Mouse (Mus musculus) brain, embryonic 14.5 days (tissue): Measurements from ENCODE around the gene Jag1. TPM values are rescaled to one million over a fixed set of nuclear protein-coding genes. Genes with fewer than 3 reads are reported as not detected.

Experiments
- DNase-seq: peaks from one replicate; pipeline ENCODE4 v3.0.0-alpha.2; 2011; ENCODE audit warnings: low read depth
- CTCF ChIP-seq: fragments of 200-500 bp; IDR thresholded peaks from 2 replicates; pipeline ENCODE4 v1.5.1; 2012; ENCODE audit warnings: inconsistent platforms, mild to moderate bottlenecking, moderate library complexity, borderline replicate concordance; ENCODE audit not compliant: insufficient read depth, insufficient read length; ENCODE audit errors: extremely low read depth
- POLR2A ChIP-seq: fragments of 200-500 bp; IDR thresholded peaks from 2 replicates; pipeline ENCODE4 v1.6.1; 2012; ENCODE audit warnings: mild to moderate bottlenecking, inconsistent platforms, borderline replicate concordance; ENCODE audit not compliant: poor library complexity, insufficient read depth, insufficient read length, severe bottlenecking; ENCODE audit errors: extremely low read depth
- polyA plus RNA-seq: library from polyadenylated mRNA; depleted of rRNA; stranded (reverse); fragments of >200 nt; gene quantifications from 2 replicates; pipeline ENCODE4 v1.2.3, GENCODE M21; 2012

Jag1 gene
- polyA plus RNA-seq, 1 experiment: 13.0 TPM

DNA sequence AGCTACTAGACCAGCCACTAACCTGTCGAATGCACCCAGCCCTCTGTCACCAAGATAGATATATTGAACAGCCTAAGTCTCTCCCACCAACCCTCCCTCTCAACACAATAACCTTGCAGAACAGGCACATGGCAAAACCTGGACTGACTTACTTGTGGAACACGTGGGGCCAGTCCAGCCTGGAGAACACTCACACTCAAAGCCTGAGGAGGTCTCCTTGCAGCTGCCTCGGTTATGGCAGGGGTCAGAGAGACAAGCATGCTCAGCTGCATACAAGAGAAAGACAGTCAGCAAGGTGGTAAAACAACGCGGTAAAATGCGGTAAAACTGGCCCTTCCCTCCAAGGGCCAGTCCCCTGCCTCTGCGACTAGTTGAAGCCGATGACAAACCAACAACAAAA lies 22.1 kb downstream of the Jag1 start:
- DNase-seq: no peak
- TF ChIP-seq CTCF (no peak), POLR2A (no peak)

DNA sequence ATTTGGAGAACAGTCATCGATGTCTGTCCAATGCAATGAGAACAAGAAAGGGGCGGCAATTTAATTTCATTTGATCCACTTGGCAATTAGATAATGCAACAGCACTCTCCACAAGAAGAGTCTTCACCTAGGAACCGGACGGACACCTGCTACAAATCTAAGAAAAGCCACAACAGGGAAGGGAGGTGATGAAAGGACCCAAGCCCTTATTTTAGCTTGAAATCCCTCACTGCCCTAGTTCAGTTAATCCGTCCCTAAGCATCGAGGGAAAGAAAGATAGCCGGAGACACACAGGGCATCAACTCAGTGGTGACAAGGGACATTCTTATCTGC lies 23.2 kb downstream of the Jag1 start:
- TF ChIP-seq POLR2A: no peak
- TF ChIP-seq CTCF: no peak
- no peak for DNase-seq

DNA sequence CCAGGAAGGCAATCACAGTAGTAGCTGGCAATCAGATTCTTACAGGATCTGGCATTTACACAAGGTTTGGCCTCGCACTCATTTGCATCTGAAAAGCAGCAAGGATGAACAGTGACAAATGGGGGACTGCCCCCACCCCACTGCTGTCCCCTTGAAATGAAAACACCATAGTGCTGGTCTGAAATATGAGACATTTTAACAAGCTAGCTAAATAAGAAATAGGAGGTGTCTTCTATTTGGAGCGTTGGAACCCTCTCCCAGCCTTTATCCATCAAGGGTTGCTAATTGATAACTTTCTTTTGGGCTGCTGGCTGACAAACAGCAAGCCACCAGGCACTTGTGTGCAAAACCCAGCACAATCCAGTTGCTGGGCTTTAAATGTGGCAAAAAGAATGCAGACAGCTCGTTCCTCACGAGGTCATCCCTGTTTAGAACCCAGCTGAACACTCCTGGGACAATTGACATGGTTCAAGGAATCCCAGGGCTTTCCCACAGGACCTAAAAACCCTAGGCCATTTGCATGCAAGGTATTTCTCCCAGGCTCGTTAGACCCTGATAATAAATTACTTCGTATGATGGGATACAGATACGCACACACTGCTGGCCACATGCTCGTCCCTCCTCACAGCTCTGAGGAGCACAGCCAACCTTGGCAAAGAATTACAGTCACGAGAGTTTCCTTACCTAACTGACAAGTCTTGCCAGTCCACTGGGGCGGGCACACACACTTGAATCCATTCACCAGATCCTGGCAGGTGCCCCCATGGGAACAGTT lies 23.7 kb downstream of the Jag1 start:
- peak; percentile 87 for DNase-seq
- TF ChIP-seq CTCF (no peak), POLR2A (no peak)

GRCm38 (mm10) chr2:137091766-137092522 lies 24.5 kb downstream of the Jag1 start:
- no peak for DNase-seq
- TF ChIP-seq POLR2A (no peak), CTCF (no peak)

- no peak for DNase-seq
- TF ChIP-seq POLR2A: no peak
These were observed 28.7 kb downstream of the Jag1 start for GRCm38 (mm10) chr2:137087705-137088104.

DNA sequence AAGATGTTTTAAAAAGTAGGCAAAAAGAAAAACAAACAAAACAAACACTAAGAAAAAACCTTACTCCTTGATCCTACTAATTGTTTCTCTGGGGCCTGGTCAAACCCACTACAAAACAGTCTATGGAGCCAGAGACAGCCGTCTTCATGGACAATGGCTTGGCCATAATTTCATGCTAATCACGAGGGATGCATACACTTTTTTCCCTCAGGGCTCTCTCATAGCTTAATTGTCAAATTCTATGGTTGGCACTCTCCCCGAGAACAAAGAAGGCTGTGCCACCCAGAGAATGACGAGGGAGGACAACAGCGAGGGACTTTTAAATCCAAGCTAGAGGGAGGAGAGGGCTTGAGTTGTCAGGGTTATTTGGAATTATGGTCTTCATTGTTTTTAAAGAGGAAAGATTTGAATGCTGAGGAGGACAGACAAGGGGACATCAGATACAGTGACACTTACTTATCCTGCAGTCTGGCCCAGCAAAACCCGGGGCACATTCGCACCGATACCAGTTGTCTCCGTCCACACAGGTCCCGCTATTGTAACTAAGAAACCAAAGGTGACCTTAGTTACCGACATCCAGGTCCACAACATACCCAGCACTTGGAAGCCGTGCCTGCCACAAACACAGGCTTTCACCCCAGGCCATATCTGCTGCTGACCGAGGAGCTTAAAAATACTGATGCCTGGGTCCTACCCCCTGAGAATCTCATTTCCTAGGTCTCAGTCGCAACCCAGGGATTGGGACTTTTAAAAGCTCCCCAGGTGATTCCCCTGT lies 29.6 kb downstream of the Jag1 start:
- DNase-seq: peak; percentile 55
- TF ChIP-seq CTCF: no peak
- no peak for TF ChIP-seq POLR2A

GRCm38 (mm10) chr2:137085257-137085656 lies 31.2 kb downstream of the Jag1 start:
- no peak for DNase-seq
- TF ChIP-seq POLR2A (no peak), CTCF (no peak)

DNA sequence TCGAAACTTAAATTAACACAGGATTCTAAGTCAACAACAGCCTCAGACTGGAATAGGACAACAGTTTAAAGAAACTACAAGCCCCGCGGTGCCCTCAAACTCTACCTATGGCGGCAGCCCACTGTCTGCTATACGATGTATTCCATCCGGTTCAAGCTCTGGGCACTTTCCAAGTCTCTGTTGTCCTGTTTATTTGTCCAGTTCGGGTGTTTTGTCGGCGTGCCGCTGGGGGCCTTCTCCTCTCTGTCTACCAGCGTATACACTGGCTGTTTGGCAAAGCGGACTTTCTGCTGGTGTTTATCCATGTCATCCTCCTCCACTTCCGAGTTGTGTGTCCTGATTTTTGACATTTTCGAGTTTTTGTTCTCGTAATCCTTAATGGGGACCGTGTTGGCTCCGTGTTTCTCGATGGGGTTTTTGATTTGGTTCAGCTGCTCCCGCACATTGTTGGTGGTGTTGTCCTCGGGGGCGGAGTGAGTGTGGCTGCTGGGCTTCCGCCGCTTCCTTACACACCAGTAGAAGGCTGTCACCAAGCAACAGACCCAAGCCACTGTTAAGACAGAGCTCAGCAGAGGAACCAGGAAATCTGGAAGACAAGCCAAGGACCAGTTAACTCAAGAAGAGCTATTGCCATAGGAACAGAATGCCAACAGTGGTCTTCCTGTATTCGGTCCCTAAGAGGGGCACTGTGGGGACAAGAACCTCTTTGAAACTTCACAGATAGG lies 33.4 kb downstream of the Jag1 start:
- TF ChIP-seq CTCF: no peak
- no peak for TF ChIP-seq POLR2A
- no peak for DNase-seq

DNA sequence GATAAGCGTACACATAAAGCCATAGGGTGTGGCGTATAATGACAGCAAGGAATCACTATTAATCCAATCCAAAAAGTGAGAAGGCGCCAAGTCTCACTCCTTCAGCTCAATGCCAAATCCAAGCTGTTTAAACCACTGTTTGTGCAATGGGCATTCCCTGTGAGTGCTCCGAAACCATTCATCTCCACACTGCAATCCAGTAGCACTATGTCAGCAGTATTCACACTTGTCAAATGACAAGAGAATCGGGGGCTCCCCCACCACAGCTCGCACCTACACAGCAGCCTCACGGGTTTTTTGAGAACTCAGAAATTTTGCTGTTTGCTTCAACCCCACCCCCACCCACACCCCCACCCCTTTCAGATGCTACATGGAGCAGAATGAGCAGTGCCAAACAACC lies 35.4 kb downstream of the Jag1 start:
- TF ChIP-seq POLR2A (no peak), CTCF (no peak)
- no peak for DNase-seq

DNA sequence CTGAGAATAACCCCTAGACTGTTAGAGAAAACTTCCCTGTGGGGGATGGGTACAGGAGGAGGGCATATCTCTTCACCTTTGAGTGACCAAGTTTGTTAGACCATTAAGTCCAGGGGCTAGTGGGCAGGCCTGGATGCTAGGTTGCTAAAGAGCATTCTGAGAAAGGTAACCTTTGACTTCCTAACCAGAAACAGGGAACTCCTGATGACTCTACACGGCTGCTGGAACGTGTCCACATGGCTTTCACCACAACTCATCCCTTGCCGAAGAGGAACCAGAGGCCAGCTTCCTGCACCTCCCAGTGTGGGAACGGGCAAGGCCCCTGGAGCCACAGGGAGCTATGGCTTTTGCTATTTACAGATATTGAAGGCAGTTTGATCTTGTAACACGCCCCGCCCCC lies 36.0 kb downstream of the Jag1 start:
- DNase-seq: no peak
- TF ChIP-seq CTCF (no peak), POLR2A (no peak)
